Mouse (Mus musculus) right cerebral cortex, postnatal 25 days (tissue): ENCODE measurements around the gene Gm8356.
"Not testable (repeated sequence)": the region's sequence is repeated elsewhere in the genome, so short reads cannot be mapped to it uniquely, and the experiment has no call there.

ENCODE experiments used
- DNase-seq: peaks from one replicate; pipeline ENCODE4 v3.0.0; 2022

The Gm8356 gene

DNA sequence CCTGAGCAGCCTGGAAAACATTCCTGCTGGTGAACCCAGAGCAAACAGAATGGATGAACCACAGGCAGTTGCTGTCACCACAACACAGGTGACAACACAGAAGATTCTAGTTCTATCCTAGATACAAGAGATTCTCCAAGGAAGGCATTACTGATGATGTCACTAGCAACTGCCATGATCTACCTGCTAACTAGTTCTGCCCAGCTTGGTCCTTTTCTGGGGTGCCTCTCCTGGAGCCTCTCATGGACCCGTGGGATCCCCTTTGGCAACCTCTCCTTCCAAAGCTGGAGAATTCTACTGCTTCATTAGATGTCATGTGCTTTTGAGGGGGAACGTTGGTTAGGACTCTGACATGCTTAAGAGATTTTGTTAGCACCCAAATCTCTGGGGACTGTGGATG is at the start of gene Gm8356:
TSS of gene Gm8356 (minus strand) at position 101 of the 400 bp plus-strand sequence.
- DNase-seq = not testable (repeated sequence)

DNA sequence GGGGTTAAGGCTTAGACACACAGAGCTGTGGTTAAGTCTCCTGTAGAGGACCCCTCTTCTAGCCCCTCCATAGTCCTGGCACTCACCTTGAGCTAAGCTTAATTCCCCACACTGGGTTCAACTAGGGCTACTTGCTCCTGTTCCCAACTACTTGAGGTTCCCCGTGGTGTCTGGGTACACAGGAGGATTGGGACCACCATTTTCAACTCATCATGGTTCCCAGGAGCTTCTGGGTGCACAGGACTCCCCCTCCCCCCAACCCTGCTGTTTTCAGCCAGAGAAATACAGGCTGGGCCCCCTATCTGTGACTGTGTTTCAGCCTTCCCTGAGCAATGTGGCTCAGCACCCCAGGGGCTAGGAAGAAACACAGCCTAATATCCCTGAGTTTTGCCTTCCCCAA is 50.8 kb downstream of the Gm8356 start:
- not testable (repeated sequence) for DNase-seq

GRCm38 (mm10) chr14:6485541-6485940 is 51.5 kb downstream of the Gm8356 start:
- DNase-seq = not testable (repeated sequence)

- DNase-seq = not testable (repeated sequence)
Measured at GRCm38 (mm10) chr14:6482126-6482525, 55.0 kb downstream of the Gm8356 start.
